Mouse (Mus musculus): Measurements from ENCODE around the gene Gm12845. TPM values are rescaled to one million over a fixed set of nuclear protein-coding genes. Genes with fewer than 3 reads are reported as not detected.

The Gm12845 gene
- polyA plus RNA-seq (2012; rRNA removed; ENCODE audit: low replicate concordance), result not detected in 2 replicates

DNA sequence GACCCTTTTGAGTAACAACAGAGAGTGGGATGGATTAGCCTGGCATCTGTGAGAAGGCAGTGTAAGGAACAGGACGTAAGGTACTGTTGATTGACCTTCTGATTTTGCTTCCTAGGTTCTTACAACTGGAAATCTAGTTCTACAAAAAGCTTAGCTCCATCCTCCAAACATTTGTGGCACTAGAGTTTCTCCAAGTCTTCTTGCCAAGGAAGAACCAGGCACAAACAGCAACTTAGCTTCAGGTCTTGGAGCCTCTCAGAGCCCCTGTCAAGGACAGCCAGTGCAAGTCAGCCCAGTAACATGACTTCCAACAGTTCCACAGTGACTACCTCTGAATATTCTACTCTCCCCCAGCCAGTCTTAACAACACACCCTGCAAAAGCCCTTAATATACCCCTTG lies at the start of gene Gm12845:
Gene Gm12845 (plus strand): TSS at position 301 of the 400 bp plus-strand sequence.

DNA sequence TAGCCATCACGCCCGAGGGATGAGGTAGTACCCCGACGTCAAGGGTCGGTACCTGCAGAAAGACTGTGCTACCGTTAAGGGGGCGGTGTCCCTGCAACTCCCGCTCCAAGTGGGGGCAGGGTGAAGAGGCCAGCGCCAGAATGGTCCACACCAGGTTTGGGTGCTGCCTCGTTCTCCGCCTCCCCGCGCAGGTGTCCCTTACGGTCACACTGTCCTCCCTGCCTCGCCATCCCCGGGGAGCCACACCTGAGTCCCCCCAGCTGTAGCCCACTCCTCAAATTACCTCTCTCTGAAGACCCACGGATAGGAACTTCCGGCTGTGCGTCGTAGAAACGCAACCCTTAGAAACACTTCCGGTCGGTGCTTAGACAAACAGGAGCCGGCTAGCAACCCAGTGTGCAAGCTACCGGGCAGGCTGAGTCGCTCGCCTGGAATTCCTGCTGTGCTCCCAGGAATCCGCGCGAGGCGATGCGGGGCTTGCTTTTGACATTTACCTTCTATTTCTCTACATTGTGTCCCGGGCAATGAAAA lies 42.2 kb upstream of the Gm12845 start, which contains the start of gene Dmap1:
Gene Dmap1 (minus strand): TSS at position 343 of the 531 bp plus-strand sequence.

DNA sequence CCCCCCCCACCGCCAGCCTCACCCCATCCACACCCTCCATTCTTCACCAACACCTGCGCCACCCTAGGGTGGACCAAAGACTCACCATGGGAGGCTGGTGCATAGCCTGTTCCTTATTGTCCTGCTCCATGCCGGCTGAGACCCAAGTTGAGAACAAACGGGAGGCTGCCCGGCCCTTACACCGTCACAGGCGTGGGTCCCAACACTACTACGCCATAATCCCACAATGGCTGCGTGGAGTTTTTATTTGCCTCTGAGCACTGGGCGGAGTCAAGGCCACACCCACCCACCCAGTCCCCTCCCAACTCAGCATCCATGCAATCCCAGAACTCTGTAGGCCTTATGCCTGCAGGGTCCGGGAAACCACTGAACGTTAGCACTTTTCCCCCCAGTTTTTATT lies 41.2 kb downstream of the Gm12845 start, which contains the start of gene Klf17:
Gene Klf17 (minus strand): TSS at position 233 of the 400 bp plus-strand sequence.

Other genes starting within 250 kb of the Gm12845 start
- 84.7 and 88.7 TPM in 2 replicates for gene Rnf220, start 227.4 kb upstream of the Gm12845 start, polyA plus RNA-seq (2012; rRNA removed; ENCODE audit: low replicate concordance)
- 108 and 126 TPM in 2 replicates for gene Eri3, start 174.0 kb upstream of the Gm12845 start, polyA plus RNA-seq (2012; rRNA removed; ENCODE audit: low replicate concordance)
- gene Dmap1, start 42.1 kb upstream of the Gm12845 start, polyA plus RNA-seq (2012; rRNA removed; ENCODE audit: low replicate concordance), result 15.3 and 16.1 TPM in 2 replicates
- not detected in 2 replicates for gene Klf17, start 41.2 kb downstream of the Gm12845 start, polyA plus RNA-seq (2012; rRNA removed; ENCODE audit: low replicate concordance)
- gene Slc6a9, start 110.1 kb downstream of the Gm12845 start, polyA plus RNA-seq (2012; rRNA removed; ENCODE audit: low replicate concordance), result 13.1 and 25.0 TPM in 2 replicates
- 1.9 and 2.8 TPM in 2 replicates for gene Ccdc24, start 148.1 kb downstream of the Gm12845 start, polyA plus RNA-seq (2012; rRNA removed; ENCODE audit: low replicate concordance)
- gene B4galt2, start 159.1 kb downstream of the Gm12845 start, polyA plus RNA-seq (2012; rRNA removed; ENCODE audit: low replicate concordance), result 21.0 and 40.0 TPM in 2 replicates
- 407 and 472 TPM in 2 replicates for gene Atp6v0b, start 162.9 kb downstream of the Gm12845 start, polyA plus RNA-seq (2012; rRNA removed; ENCODE audit: low replicate concordance)
- gene Dph2, start 167.6 kb downstream of the Gm12845 start, polyA plus RNA-seq (2012; rRNA removed; ENCODE audit: low replicate concordance), result 17.5 and 19.1 TPM in 2 replicates
- gene Ipo13, start 190.6 kb downstream of the Gm12845 start, polyA plus RNA-seq (2012; rRNA removed; ENCODE audit: low replicate concordance), result 59.7 and 121 TPM in 2 replicates
- gene Artn, start 205.4 kb downstream of the Gm12845 start, polyA plus RNA-seq (2012; rRNA removed; ENCODE audit: low replicate concordance), result 0.37 and 1.1 TPM in 2 replicates